Mouse (Mus musculus) embryonic fibroblast, embryonic 13.5 days (primary cell): ENCODE measurements around the gene Zfp775.

ENCODE experiments used
- CTCF ChIP-seq: IDR thresholded peaks from 2 replicates; pipeline ENCODE4 v1.5.1; 2011; ENCODE audit warnings: mild to moderate bottlenecking, control low read depth, low read length, moderate library complexity, borderline replicate concordance; ENCODE audit not compliant: insufficient read depth
- POLR2A ChIP-seq: IDR thresholded peaks from 2 replicates; pipeline ENCODE4 v1.6.1; 2011; ENCODE audit warnings: low read depth, mild to moderate bottlenecking, control low read depth, low read length, moderate library complexity

DNA sequence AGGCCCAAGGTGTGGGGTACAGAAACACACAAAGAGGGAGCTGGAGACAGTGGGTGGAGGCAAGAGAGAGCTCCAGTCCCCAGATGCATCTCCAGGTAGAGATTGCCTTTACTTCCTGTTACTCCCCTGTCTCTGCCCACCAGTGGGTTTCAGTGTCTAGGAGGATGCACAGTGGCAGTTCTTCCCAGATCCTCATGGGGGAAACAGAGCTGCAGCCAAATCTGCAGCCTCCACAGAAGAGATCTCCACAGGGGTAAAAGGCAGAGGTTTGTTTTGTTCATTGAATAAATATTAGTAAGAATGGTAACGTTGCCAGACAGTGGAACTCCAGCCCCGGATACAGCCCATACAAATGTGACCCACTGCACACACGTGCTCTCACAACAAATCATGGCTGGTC, 8.8 kb downstream of the Zfp775 start:
- TF ChIP-seq POLR2A: no peak
- no peak for TF ChIP-seq CTCF
